Mouse (Mus musculus) thymus, postnatal 0 days (tissue): Measurements from ENCODE around the gene Oas2. TPM values are rescaled to one million over a fixed set of nuclear protein-coding genes. Genes with fewer than 3 reads are reported as not detected.

Experiments
- DNase-seq: peaks from one replicate; pipeline ENCODE4 v3.0.0-alpha.2; 2015; ENCODE audit warnings: low spot score
- polyA plus RNA-seq: library from polyadenylated mRNA; unstranded; fragments of >200 nt; fragmentation: Nextera tagmentation; extraction: Ambion mirVana; gene quantifications from 2 replicates; pipeline ENCODE4 v1.2.1, GENCODE M21; 2015

Gene Oas2
- polyA plus RNA-seq, 1 experiment from 2014 or later, result 0.86 TPM

DNA sequence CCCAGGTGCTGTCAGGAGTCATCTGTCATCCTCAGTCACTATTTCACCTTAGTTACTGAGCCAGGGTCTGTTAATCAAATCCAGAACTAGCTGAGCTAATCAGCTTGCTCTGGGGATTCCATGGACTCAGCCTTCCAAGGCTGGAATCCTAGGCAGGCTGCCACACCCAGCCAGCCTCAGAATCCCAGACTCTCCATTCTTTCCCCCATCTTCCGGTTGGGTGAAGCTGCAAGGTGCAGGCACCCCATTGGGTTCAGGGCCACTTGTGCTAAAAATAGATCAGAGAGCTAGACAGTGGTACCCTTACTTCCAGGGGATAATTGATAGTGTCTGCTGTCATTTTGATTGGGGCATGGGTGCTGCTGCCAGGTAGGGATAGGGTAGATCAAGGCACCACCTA, 16.9 kb downstream of the Oas2 start:
- DNase-seq, result no peak

DNA sequence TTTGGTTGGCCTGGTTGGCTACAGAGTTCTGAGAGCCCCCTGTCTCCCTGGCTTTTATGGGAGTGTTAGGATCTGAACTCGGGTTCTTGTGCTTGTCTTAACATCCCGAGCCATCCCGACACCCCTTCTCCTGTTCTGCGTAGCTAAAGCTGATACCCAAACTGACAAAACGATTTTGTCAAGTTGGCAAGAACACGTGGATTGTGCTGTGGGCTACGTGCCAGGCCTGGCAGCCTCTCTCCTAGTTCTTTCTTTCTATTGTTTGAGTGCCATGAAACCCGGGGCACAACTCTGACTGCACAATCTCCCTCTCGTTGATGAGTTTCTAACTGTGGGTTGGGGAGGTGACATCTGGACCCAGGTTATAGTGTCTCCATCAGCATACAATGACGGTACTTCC, 20.3 kb downstream of the Oas2 start:
- DNase-seq, result no peak

DNA sequence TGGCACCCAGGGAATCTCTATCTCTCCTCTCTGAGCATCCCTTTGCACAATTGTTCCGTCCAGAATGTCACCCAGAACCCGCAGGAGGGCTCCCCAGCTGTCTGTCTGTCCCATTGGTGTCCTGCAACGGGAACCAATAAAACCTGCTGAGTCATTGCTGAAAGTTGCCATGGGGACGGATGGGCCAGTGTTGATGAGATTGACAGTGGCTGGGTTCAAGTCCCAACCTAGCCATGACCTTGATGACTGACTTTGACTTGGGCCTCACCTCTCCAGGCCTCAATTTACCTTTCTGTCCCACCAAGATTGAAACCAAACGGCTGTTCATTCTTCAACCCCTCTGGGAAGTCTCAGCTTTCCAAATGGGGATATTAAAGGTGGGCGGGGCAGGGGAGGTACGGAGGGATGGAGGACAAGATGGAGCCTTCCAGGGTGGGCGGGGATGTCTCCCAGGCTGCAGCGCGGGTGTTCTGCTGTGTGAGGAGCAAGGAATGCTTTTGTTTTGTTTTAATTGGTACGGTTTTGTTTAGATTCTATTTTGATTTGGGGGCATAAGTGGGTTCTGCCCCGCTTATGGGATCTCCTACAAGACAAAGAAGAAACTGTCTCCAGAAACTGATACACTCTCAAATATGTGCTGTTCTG, 23.7 kb downstream of the Oas2 start:
- no peak for DNase-seq

DNA sequence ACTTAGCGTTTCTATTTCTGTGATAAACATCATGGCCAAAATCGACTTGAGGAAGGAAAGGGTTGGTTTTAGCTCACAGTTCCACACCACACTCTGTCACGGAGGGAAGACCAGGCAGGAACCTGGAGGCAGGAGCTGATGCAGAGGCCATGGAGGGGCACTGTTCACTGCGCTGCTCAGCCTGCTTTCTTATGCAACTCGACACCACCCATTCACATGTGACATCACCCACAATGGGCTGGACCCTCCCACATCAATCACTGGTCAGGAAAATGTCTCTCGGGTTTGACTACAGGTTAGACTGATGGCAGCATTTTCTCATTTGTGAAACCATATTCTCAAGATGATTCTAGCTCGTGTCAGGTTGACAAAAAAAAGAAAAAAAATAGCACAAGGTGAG, 28.6 kb downstream of the Oas2 start:
- DNase-seq, result no peak

DNA sequence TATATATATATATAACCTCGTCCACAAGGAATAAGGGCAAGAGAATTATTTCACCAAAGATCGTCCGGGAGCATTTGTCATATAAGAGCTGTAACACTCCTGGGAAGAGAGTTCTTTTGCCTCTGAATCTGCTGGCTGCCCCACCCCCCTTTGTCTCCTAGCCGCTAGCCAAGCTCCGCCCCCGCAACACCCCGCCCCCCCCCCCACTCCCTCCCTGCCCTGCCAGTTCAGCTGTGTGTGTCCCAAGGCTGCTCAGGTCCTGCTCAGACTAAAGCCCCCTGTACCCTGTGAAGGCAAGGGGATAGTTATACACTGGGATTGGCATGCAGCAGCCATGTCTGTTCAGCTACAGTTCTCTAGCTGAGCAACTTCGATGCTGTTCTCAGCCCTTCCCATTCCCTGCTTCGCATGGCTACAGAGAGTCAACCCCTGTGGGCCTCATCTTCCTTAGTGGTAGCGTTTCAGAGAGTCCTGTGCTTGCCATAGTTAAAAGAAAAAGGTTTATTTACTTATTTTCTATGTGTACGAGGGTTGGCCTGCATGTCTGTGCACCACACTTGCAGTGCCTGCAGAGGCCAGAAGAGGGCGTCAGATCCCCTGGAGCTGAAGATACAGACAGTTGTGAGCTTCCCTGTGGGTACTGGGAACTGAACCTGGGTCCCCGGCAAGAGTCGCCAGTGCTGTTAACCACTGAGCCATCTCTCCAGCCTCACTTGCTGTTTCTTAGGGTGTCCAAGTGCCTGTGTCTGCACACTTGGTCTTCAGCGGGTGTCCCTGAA, 30.9 kb downstream of the Oas2 start:
- DNase-seq, result no peak

DNA sequence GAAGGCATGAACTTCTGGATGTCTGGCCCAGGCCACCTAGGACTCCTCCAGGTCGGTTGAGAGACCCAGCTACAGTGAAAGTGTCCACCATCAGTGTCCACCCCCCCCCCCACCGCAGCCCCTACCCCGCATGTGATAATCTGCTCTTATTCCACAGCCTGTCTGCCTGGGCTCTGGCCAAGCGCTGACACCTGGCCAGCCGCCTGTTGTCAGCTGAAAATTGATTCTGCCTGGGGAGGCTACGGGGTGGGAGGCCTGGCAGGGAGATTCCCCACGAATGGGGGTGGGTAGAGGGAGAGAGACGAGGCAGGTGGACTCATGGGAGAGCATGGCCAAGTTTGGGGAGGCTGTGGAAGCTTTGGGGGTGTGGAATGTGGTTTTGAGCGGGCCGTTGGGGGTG, 32.5 kb downstream of the Oas2 start:
- no peak for DNase-seq

DNA sequence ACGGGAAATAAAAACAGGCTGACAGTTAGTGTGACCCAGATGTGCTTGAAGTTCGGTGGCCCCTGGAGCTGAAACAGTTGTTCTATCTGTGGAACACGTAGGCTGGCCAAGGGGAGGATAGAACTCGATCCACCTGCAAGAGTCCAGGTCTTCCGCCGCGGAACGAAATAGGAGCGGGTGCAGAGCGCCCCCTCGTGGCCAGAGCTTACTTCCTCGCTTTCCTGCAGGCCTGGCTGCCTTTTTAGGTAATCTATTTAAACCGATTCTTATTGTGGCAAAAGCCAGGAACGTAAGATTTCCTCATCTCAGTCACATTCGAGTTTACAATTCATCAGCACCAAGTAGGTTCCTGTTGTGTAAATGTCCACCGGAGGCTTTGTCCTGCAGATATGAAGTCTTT, 35.3 kb downstream of the Oas2 start:
- DNase-seq, result peak; percentile 86

DNA sequence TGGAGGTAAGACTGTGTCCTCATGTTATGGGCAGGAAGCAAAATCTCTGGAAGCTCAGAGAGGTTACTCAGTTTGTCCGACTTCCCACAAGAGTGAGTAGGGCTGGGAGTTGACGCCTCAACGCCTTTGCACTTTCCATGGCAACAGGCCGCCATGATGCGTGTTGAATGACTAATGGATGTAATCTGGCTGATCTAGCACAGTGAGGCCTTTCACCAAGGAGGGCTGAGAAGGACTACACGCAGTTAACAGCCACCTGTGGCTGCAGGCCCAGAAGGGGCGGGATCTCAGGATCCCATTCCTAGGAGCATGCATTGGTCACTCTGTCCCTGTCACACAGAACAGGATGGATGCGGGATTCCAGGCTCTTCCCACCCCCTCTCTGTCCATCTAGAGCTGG, 36.9 kb downstream of the Oas2 start:
- no peak for DNase-seq

DNA sequence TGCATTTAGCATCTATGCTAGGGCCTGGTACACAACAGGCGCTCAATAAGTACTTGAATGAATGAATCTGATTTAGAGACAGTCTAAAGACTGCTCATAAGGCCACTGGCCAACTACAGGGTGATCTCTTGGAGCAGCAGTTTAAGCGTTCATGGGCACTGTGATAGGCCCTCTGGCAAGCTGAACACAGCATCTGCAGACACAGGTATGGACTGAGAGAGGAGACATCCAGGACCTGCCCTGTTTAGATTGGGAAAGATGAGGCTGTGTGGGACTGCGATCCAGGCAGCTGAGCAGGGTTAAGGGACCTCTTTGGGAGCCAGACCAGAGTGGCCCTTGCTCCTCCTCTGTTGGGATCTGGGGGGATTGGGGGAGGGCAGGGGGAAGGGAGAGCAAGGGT, 37.8 kb downstream of the Oas2 start, which contains the start of gene Dtx1:
Gene Dtx1 (minus strand): TSS at position 101 of the 400 bp plus-strand sequence.
- no peak for DNase-seq

DNA sequence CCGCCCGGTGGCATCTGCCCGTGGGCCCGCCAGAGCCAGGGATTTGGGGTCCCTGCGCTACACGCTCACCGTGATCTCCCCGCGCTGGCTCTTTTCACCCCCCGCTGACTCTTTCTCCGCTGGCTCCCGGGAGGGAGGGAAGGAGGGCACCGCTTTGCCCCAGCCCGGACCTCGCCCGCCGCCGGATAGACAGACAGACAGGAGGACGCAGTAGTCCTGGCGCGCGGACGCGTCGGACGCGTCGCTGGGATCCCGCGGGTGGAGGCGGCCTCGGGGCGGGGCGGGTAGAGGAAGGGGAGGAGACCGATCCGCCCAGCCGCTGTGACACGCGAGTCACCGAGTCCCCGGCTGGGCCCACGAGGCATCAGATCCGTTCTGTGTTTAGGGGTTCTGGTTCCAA, 38.2 kb downstream of the Oas2 start:
- DNase-seq, result peak; percentile 69

DNA sequence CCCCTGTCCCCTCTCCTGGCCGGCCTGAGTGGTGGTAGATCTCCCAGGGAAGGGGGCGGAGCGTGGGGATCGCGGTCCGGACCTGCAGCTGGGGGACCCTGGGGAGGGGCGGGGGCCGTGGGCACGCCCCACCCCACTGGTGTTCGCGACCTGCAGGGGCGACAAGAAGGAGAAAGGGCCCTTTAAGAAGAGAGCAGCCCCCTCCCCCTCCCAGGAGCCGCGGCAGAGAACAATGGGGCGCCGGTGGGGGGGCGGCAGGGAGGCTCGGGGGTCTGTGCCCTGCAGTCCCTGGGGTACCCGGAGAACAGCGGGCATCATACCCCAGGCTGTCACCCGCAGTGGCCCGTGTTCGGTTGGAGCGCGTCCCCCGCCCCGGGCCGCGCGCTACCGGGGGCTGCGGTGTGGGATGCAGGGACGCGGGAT, 38.8 kb downstream of the Oas2 start:
- peak; percentile 38 for DNase-seq

DNA sequence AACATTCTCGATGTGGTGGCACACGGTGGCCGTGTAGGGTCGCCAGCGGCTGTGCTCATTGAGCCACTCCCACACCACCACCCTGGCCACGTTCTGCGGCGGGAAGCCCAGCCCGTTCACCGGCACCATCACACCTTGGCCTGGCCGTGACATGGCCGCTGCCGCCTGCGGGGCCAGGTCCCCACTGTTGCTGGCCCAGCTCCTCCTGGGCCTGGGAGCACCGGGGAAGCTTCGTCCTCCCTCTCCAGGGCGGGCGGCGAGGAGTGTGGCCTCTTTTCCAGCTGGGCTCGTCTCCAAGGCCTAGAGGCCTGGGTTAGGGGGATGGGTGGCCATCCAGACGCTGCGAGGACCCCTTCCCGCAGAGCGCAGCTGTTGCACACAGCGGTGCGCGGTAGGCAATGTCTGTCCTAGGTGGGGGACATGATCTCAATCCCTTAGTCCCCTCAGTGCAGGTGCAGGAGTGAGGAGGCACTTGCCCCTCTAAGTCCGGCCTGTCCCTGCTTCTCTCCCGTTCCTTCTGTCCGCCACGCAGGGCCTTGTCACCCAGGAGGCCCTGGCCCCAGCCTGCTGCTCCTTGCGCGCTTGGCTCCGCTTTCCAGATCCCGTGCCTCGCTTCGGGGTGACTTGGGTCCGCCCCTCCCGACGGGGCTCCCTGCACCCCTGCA, 39.4 kb downstream of the Oas2 start:
- DNase-seq, result peak; percentile 38

DNA sequence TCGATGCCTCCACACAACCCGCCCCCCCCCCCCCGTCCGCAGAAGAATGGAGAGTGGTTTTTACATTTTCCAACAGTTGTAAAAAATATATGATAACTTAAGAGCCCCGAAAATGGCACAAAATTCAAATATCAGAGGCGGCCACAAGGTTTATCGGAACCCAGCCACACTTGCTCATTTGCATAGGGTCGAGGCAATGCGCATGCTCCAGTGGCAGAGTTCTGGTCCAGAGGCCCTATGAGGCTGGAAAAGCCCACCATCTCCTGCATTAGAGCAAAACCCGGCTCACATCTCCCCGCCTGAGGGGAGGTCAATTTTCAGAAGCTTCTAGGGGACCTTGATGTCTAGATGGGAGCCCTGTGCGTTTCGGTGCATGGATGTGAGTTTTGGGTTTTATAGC, 42.7 kb downstream of the Oas2 start:
- no peak for DNase-seq

DNA sequence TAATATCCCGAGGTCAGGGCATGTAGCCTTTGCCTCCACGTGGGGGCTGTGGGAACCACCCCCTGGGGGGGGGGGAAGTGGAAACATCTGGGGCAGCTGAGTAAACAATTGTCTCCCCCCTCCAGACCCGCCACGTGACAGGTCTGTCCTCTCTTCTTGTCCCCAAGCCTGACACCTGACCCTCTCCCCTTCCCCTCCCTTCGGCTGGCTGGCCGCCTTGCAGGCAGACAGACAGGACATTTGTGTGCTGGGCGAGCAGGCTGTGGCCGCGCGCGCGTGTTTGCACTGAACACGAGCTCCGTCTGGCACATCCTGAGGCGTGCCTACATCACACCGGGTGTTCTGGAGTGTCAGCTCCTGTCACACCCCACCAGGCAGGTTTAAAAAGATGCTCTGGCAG, 43.1 kb downstream of the Oas2 start:
- DNase-seq, result no peak

DNA sequence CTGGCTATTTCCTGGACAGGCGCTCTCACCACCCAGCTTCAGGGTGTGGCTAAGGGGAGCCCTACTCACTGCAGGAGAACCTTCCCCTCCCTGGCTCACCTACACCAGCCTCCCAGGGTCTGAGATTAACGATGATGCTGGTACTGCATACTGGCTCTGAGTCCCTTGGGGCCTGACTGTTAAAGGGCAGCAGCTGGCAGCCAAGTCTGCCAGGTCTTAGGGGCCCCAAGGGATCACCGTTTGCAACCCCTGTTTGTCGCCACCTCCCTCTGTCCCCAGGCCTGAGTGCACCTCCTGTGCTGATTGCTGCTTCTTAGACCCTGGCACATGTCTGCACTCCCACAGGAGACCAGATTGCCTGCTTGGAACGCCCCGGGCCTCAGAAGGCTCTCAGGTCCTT, 45.2 kb downstream of the Oas2 start:
- DNase-seq, result no peak

DNA sequence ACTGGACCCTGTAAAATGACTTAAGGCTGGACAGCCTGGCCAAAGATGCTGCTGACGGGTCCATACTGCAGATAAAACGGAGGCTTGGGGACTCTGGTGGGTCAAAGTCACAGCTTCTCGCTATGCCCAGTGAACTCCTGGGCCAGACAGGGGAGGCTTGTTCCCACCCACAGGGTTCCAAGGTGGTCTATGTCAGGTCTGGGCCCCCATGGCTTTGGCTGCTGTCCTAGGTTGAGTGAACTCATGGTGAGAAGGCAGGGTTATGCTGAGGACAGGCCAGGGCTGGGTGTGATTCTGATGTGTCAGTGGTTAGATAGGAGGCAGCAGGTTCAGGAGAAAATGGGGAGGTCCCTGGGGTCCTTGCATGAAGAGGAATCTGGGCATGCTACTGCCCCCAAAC, 46.0 kb downstream of the Oas2 start:
- DNase-seq, result no peak

DNA sequence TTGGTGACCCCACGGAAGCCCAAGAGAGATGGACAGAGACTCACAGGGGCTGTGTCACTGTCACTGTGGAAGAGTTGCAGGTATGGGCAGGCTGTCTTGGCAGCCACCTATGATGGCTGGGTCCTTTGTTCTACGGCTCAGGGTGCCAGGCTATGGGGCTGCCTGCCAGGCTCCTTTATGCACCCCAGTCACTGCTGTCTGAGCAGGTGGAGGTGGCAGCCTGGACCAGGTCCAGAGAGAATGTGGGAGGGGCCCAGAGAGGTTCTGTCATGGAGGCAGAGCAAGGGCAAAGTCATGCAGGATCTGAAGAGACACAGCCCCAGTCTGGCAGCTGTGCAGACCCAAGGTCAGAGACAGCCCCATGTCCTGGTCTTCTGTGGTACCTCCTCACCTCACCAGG, 46.7 kb downstream of the Oas2 start:
- DNase-seq, result no peak

DNA sequence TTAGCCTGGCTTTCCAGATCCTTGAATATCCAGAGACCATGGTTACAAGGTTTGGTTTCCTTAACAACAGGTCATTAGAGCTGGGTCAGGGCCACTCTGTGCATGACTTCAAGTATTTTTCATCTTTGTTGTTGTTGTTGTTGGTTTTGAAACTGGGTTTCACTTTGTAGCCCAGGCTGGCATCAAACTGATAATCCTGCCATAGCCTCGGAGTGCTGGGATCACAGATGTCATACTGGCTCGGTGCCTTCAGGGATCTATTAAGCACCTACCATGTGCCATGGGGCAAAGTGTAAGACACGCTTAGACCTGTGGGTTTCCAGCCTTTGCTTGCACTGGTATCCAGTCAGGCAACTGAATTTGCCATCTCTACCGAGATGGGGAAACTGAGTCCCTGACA, 47.2 kb downstream of the Oas2 start:
- no peak for DNase-seq

DNA sequence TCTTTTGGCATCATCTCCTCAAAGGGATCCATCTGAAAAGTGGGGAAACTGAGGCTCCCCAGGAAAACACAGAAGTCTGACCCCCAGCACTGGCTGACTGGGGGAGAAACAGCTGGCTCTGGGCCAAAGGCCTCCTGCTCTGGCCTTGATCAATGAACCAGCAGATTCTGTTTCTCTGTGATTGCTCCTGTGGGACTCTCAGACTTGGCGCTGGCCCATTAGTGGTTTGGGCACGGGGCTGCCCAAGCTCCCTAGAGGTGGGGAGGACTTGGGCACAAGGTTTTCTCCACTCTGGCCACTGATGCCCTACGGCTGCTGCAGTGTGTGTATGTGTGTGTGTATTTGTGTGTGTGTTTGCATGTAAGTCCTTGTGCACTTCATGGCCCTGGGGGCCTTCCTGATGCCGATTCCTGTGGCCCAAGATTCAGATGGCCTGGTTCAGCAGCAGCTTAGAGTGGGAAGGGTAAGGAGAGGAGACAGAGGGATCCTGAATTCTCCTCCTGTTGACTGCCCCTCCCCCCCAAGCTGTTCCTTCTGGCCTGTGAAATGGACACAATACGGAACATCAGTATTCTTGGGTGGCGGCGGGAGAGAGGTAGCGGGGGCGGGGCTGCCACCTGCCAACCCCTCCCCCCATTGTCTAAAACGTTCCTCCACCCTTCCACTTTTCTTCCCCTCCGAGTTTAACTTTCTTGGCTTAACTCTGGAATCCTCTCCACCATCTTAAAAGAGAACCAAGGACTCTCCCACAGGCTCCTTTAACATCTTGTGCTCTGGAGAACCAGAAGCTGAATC, 48.5 kb downstream of the Oas2 start:
- DNase-seq, result no peak

DNA sequence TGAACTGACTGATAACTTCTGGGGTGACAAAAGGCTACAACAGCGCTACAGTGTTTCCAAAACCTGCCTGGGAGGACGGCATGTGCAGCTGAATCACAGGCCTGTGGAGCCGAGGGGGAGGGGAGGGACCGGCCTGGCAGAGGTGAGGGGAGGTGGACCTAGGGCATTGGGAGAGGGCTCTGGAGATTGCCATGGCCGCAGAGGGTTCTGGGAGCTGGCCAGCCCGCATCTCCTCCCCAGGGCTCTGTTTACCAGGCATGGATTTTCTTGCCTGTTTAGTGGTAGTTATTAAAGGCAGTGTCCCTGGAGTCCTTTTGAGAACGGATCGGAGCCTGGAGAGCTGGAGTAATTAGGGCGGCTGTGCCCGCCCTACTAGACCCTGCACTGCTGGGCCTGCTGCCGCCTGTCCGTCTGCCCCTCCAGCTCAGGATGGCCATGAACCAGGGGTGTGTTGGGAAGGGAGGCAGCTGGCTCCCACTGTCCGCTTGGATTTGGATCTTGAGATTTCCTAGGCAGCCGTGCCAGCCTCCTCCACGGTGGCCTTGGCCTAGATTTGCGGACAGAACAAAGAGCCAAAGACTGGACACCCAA, 50.8 kb downstream of the Oas2 start:
- no peak for DNase-seq

DNA sequence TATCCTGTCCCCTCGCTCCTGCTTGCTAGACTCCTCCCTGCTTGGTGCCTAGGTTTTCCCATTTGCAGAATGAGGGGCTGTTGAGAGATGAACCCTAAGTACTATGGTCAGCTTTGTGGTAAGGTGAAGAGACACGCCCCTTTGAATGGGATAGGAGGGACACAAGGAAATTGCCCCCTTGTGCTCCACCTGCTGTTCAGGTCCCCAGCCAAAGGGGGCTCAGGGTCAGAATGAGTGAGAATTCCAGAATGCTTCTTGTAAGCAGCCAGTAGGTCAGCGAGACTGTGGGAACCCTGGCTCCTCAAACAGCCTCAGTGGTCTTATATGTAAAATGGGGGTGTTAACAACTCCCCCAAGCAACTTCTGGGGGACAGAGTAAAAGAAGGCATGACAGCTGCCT, 51.5 kb downstream of the Oas2 start:
- no peak for DNase-seq
